Mouse (Mus musculus) cerebellum, adult 2 months (tissue): ENCODE measurements around the gene Sntb2.

Source experiments
- CTCF ChIP-seq: fragments of 200-500 bp; IDR thresholded peaks from 2 replicates; pipeline ENCODE4 v1.5.1; 2011; ENCODE audit warnings: low read depth, mild to moderate bottlenecking, control low read depth, low read length, moderate library complexity, borderline replicate concordance; ENCODE audit not compliant: insufficient read depth
- POLR2A ChIP-seq: fragments of 200-500 bp; IDR thresholded peaks from 2 replicates; pipeline ENCODE4 v1.6.1; 2011; ENCODE audit warnings: low read length, control low read depth, borderline replicate concordance; ENCODE audit not compliant: insufficient read depth

DNA sequence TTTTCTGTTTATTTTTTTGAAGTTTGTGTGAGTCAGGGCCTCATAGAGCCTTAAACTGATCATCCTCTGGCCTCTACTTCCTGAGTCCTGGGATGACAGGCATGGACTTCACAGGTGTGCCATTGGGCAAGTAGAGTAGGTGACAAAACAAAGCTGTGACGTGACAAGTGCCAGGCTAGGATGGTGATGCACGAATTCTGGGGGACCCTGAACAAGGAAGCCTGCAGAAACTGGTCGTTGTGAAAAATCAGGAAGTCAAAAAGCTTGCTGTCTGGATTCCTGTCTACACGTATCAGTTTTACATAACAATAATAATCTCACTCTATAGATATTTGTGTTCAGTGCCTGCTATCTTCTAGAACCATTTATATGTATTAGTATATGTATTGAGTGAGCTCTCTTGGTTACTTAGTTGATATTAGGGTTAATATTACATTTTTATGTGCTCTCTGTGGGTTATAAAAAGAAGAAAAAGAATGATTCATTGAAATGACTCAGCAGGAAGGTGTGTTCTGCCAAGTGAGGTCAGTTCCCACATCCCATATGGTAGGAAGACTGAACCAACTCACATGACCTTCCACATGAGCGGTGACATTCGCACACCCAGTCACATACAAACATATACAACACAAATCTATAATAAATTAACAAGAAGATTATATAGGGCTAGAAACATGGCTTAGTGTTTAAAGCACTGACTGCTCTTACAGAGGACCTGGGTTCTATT, 37.2 kb downstream of the Sntb2 start:
- TF ChIP-seq CTCF: no peak
- TF ChIP-seq POLR2A: no peak
